Mouse (Mus musculus) embryo, embryonic 11.5 days (tissue): ENCODE data around the gene Dmrtc2.
"Not testable (repeated sequence)": the region's sequence is repeated elsewhere in the genome, so short reads cannot be mapped to it uniquely, and the experiment has no call there.

Source experiments
- DNase-seq: peaks from one replicate; pipeline ENCODE4 v3.0.0-alpha.2; 2012; ENCODE audit warnings: low read depth, low spot score

Gene Dmrtc2

GRCm38 (mm10) chr7:24869532-24870165 lies at the start of gene Dmrtc2, which contains the start of gene Lypd4:
Dmrtc2 (plus strand) TSS chr7:24870057.
Lypd4 (minus strand) TSS chr7:24869941.
- no peak for DNase-seq

- no peak for DNase-seq
Observed at GRCm38 (mm10) chr7:24824452-24824851, 45.4 kb upstream of the Dmrtc2 start.

- DNase-seq = no peak
Observed at GRCm38 (mm10) chr7:24827181-24827580, 42.7 kb upstream of the Dmrtc2 start.

GRCm38 (mm10) chr7:24838732-24839409 lies 31.0 kb upstream of the Dmrtc2 start:
- DNase-seq = not testable (repeated sequence)

- no peak for DNase-seq
Observed at GRCm38 (mm10) chr7:24839410-24839808, 30.4 kb upstream of the Dmrtc2 start.

GRCm38 (mm10) chr7:24840331-24840730 lies 29.5 kb upstream of the Dmrtc2 start:
- no peak for DNase-seq

- DNase-seq = no peak
Observed at GRCm38 (mm10) chr7:24841009-24841408, 28.8 kb upstream of the Dmrtc2 start.

GRCm38 (mm10) chr7:24844144-24844543 lies 25.7 kb upstream of the Dmrtc2 start:
- no peak for DNase-seq

GRCm38 (mm10) chr7:24845181-24845580 lies 24.7 kb upstream of the Dmrtc2 start:
- DNase-seq = no peak

GRCm38 (mm10) chr7:24845713-24846112 lies 24.1 kb upstream of the Dmrtc2 start:
- no peak for DNase-seq

GRCm38 (mm10) chr7:24846576-24846975 lies 23.3 kb upstream of the Dmrtc2 start:
- not testable (repeated sequence) for DNase-seq

GRCm38 (mm10) chr7:24850162-24850561 lies 19.7 kb upstream of the Dmrtc2 start:
- no peak for DNase-seq

GRCm38 (mm10) chr7:24850899-24851303 lies 19.0 kb upstream of the Dmrtc2 start:
- no peak for DNase-seq

GRCm38 (mm10) chr7:24851596-24852325 lies 18.1 kb upstream of the Dmrtc2 start:
- no peak for DNase-seq

- no peak for DNase-seq
Observed at GRCm38 (mm10) chr7:24852557-24853232, 17.2 kb upstream of the Dmrtc2 start.

GRCm38 (mm10) chr7:24853233-24853563 lies 16.7 kb upstream of the Dmrtc2 start:
- DNase-seq = no peak

GRCm38 (mm10) chr7:24853695-24854094 lies 16.2 kb upstream of the Dmrtc2 start:
- DNase-seq = no peak

- no peak for DNase-seq
Observed at GRCm38 (mm10) chr7:24856460-24857120, 13.3 kb upstream of the Dmrtc2 start.

GRCm38 (mm10) chr7:24859234-24859633 lies 10.6 kb upstream of the Dmrtc2 start:
- DNase-seq = no peak

GRCm38 (mm10) chr7:24861913-24862312 lies 7.9 kb upstream of the Dmrtc2 start, which contains the start of gene Gm9844:
Gm9844 (plus strand) TSS chr7:24862213.
- no peak for DNase-seq

- no peak for DNase-seq
Observed at GRCm38 (mm10) chr7:24862853-24863252, 7.0 kb upstream of the Dmrtc2 start.
